Mouse (Mus musculus) small intestine, adult 2 months (tissue): ENCODE measurements around the gene Mrpl12.

Experiments used
- CTCF ChIP-seq: fragments of 200-500 bp; IDR thresholded peaks from 2 replicates; pipeline ENCODE4 v1.5.1; 2012; ENCODE audit warnings: low read depth, mild to moderate bottlenecking, control low read depth, inconsistent platforms, low read length, moderate library complexity, mixed read lengths; ENCODE audit not compliant: insufficient replicate concordance, insufficient read length; ENCODE audit errors: extremely low read depth
- POLR2A ChIP-seq: fragments of 200-500 bp; IDR thresholded peaks from 2 replicates; pipeline ENCODE4 v1.6.1; 2012; ENCODE audit warnings: low read depth, mild to moderate bottlenecking, control low read depth, inconsistent platforms, low read length, moderate library complexity

DNA sequence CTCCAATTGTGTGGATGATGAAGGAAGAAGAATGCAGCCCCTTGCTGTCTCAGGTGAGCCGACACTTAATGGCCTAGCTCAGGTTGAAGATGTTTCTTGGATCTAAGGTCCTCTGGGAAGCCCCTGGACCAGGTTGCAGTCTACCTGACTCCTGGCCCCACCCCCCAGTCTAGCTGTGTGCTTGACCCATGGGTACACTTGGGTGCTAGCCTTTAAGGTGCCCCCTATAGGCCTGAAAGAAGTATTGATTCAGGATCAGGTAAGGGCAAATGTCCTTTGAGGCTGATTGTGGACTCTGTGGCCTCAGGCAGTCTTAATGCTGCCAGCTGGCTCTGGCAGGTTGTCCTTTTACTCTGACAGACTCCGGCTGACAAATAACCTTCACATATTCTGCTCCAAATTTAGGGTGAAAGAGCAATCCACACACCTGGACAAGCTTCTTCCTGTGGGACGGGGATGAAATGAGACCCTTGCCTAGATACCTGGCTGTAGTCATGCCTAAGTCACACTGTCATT lies 41.6 kb upstream of the Mrpl12 start:
- TF ChIP-seq CTCF (no peak), POLR2A (no peak)
